Mouse (Mus musculus) heart, postnatal 14 days (tissue): ENCODE measurements at regions not wholly inside any gene's neighbourhood (a gene's known extent, or its start where the extent isn't known, plus 50 kb on each side); places are given as distances from the start of the nearest gene placed in this dataset.
A peak's percentile ranks its signal among the peaks of the same experiment; 100 is the strongest.

Experiments
- DNase-seq, 2 experiments: peaks; one replicate each; pipeline ENCODE4 v3.0.0; 2021 to 2022
- intact Hi-C: fragments of 180-260 bp; cut with DNase I; formaldehyde crosslinking; loops from one replicate; pipeline ENCODE4 v1.15.1; 2025

- intact Hi-C loops: no loop called here
- no peak for DNase-seq
Measured at GRCm38 (mm10) chr4:105961686-105962360, 172.2 kb downstream of the Gm12728 start.

- DNase-seq: no peak
Measured at GRCm38 (mm10) chr4:105962542-105962941, 172.9 kb downstream of the Gm12728 start.

DNA sequence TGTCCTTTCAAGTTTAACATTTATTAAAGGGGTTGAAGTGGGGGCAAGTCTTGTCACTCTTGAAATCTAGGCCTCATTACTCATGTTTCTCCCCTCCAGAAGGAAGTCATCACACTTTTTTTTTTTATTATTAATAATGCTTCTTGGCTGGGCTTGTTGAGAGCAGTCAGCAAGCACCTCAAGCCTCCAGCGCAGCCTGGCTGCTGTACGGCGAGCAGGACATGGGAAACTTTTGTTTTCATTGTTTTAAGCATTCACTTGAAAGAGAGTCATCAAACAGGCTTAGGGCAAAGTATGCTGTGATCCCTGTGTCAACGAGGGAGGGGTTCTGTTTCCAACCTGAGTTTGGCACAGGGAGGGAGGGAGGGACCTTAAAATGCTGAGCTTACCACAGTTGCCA is 178.7 kb downstream of the Gm12728 start:
- no peak for DNase-seq
- intact Hi-C loops: no loop called here

More at GRCm38 (mm10) chr4:105962542-105962941, 172.9 kb downstream of the Gm12728 start:
- intact Hi-C loops: no loop called here

DNA sequence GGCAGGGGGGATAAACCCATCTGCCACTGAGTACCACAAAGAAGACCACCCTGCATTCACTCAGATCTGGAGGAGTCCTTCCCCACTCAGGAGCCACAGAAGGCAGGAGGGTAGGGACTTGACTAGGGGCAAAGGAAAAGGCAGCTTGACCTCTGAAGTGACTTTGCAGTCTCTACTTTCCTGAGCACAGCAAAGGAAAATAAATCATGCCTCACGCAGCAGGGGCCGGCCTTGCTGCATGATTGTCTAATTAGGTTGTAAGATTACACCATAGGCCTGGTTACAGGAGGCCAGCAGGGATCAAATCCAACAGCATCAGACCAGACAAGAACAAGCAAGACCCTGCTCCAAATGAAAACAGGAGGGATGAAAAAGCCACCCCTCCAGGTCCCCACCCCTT is 180.0 kb downstream of the Gm12728 start:
- intact Hi-C loops: no loop called here
- no peak for DNase-seq

DNA sequence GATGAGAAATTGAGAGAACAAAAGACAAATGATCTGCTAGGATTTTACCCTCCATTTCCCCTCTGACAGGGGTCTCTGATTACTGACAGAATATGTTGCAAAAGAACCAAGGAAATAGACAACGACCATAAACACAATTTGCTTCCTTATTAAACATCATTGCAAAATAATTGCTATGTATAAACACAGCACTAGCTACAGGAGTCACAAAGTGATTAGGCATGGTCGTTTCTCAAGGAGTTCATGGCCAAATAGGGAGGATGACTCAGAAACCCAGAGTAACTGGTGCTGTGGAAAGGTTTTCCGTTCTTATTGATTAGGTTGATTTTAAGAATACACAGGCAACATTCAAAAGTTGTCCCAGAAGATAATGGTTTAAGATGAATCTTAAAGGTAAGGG is 180.4 kb downstream of the Gm12728 start:
- intact Hi-C loops: no loop called here
- no peak for DNase-seq

DNA sequence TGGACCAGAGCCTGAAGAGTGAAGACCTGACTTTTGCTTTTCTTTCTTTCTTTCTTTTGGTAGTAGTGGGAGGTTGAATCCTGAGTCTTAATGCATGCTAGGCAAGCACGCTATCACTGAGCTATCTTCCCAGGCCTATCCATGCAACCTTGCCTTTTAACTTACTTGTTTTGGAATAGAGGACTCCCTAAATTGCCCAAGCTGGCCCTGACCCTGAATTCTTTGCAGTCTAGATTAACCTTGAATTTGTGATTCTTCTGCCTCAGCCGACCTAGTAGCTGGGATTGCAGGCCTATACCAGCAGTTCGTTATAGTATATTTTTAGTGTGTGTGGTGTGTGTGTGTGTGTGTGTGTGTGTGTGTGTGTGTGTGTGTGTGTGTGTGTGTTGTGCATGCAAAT is 183.1 kb downstream of the Gm12728 start:
- no peak for DNase-seq
- intact Hi-C loops: no loop called here

DNA sequence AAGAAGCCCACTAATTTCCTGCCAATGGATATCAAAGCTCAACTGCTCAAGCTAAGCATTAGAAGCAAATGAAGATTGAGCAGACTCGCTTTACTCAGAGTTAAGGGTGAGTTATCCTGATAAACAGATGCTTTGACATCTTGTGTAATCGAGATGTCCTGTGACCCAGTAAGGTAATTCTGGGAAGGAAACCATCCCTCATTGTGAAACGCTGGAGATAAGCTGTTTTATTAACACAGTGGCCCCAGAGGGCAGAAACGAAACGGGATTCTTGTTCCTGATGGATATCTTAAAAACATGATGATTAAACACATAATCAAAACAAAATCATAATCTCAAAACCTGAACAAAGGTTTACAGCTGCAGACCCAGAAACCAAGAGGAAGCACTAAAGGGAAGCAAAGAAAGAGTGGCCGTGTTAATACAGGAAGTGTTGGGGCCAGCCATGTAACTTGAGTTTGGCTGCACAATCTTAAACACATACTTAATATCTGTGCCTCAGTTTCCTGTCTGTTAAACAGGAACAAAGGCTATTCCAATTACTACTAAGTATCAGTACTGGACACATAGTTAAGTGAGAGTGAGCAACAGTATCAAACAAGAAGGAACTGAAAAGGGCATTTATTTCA is 184.2 kb downstream of the Gm12728 start:
- intact Hi-C loops: no loop called here
- DNase-seq: no peak

- intact Hi-C loops: no loop called here
Measured at GRCm38 (mm10) chr4:105974948-105975347, 185.3 kb downstream of the Gm12728 start.

GRCm38 (mm10) chr4:105979048-105979447 is 189.4 kb downstream of the Gm12728 start:
- intact Hi-C loops: no loop called here
- no peak for DNase-seq

More at GRCm38 (mm10) chr4:105974948-105975347, 185.3 kb downstream of the Gm12728 start:
- DNase-seq: no peak

DNA sequence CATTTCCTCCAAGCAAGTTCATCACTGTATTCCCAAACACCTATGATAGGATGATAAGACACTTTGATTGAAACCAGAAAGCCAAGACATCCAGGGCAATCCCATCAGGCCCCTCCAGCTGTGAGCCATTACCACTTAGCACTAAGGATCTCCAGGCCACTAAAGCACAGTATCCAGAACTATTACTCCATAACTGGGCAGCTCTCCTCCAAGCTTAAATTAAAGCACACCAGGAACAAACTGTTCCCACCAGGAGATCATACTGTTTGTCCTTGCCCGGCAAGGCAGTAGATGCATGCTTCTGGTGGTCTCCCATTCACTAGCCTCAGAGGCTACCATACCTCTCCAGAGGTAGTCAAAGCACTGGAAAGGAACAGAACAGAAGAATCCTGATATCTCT is 193.3 kb downstream of the Gm12728 start:
- DNase-seq: no peak

GRCm38 (mm10) chr4:105987963-105988602 is 198.4 kb downstream of the Gm12728 start:
- intact Hi-C loops: no loop called here
- DNase-seq: peak in 1 of 2 experiments; percentile 19

More for the DNA sequence above, 193.3 kb downstream of the Gm12728 start:
- intact Hi-C loops: no loop called here

GRCm38 (mm10) chr4:105992581-105993127 is 203.0 kb downstream of the Gm12728 start:
- peak in 1 of 2 experiments; percentile 26 for DNase-seq
- intact Hi-C loops: no loop called here

DNA sequence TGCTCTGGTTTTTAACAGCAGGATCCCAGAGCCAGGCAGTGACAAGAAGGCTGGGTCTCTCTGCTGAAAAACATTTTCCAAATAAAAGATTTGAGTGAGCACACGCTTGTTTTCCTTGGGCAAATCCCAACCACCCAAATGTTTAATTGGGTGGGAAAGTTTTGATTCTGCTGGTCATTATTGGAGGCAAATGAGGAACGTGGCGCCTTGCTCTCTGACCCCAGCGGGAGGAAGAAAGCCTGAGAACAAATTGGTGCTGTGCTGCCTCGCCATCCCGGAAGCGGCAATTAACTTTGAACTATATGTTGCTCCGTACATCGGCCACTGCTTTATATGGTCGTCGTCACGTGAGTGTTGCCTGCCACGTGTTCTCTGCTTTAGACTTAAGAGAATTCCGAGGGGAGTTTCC is 204.7 kb downstream of the Gm12728 start:
- intact Hi-C loops: no loop called here
- peak; percentile 20 to 25 for DNase-seq

GRCm38 (mm10) chr4:105996060-105996459 is 206.4 kb downstream of the Gm12728 start:
- intact Hi-C loops: no loop called here
- no peak for DNase-seq

DNA sequence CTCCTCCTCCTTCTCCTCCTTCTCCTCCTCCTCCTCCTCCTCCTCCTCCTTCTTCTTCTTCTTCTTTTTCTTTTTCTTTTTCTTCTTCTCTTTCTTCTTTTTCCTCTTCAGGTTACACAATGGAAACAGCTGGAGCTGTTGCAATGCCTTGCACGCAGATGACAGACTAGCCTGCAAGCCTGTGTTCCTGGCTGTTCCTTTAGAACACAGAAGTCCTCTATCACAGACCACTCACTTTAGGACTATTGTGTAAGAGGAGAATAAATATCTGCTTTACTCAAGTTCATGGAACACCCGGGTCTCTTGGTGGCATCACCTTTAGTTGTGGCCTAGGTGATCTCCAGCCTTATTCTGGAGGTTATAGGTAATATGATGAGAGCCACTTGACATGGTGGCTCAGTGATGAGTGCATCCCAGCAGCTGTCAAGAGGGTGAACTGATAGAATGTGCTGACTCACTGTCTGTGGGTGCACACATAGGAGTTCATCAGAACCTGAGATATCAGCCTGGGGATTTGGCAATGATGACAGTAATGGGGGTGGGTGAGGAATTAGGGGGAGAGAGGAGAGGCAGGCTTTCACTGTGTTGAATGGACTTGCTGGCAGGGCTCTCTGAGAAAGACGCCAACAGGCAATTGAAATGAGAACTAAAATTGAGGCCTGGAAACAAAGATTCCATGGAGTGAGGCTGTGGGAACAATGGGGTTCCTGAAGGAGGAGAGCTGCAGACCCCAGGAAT is 207.4 kb downstream of the Gm12728 start:
- peak; percentile 17 to 19 for DNase-seq

GRCm38 (mm10) chr4:106002516-106002915 is 212.8 kb downstream of the Gm12728 start:
- intact Hi-C loops: no loop called here
- no peak for DNase-seq

More for the DNA sequence above, 207.4 kb downstream of the Gm12728 start:
- intact Hi-C loops: no loop called here

- no peak for DNase-seq
- intact Hi-C loops: no loop called here
Measured at GRCm38 (mm10) chr4:106005936-106006335, 216.3 kb downstream of the Gm12728 start.

GRCm38 (mm10) chr4:106007334-106008190 is 217.9 kb downstream of the Gm12728 start:
- no peak for DNase-seq
- intact Hi-C loops: no loop called here

- intact Hi-C loops: no loop called here
- no peak for DNase-seq
Measured at GRCm38 (mm10) chr4:106017065-106017646, 227.5 kb downstream of the Gm12728 start.
